Mouse (Mus musculus): ENCODE results near the gene Slc9a9.

The Slc9a9 gene

DNA sequence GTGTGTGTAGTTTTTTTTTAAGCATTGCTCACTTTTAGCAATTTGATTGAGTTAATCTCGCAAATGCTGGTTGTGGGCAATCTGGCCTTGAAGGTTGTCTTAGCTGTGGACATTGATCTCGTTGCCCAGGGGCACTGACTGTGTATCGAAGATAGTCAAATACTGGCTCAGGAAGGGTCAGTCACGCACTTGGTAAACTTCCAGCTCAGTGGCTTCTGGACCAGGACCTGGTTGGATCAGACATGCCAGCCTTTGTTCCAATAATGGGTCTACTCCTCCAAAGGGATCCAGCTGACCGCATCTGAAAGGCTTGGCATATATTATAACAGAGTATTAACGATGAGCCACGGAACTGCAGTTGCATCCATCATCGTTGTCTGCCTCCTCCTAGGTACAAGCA lies 489.2 kb downstream of the Slc9a9 start:
- DNase-seq (ENCODE audit: low spot score): no peak

DNA sequence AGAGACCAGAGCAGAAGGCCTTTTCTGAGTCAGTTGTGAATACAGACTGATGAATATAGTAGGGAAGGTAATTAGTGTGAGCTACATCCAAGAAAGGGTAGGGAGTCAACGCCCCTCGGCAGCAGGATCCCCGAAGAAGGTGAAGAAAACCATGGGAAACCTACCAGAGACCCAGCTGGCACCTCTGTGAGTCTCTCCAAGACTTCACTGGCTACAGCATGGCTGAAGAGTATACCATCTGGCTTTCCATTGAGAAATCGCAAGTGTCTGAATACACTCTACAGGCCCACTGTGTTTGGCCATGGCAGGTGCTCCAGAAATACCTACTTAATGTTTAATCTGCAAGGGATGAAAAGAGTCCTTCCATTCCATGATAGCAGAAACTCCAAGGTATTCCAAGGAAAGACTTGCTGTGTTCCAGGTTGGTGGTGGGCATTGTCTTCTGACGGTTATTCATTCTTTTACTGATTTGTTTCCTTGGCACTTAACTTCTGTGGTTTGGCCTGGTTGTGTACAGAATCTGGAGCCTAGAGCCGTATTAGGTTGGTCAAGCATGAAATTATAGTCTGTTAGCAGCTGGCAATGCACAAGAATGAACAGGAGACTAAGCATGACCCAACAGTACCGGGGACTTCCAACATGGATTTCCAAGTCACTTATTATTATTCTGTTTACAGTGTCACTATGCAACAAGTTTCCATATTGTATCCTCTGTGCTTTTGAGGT lies 491.0 kb downstream of the Slc9a9 start:
- no peak for DNase-seq (ENCODE audit: low spot score)

DNA sequence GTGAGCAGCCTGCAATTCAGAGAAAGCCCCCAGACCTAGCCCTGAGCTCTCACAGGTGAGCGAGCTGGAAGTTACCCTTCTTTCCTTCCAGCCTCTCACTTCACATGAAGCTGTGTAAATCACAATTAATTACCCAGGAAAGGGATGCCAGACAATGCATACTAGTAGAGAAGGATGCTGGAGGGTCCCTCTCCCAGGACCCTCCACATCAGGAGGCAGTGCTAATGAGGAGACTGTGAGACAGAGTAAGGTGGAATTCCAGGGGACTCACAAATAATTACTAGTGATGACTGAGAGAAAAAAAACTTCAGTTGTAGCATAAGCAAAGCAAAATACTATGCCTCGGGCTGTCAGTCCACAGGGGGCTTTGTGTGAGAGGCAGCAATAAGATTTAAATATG lies 492.0 kb downstream of the Slc9a9 start:
- no peak for DNase-seq (ENCODE audit: low spot score)

DNA sequence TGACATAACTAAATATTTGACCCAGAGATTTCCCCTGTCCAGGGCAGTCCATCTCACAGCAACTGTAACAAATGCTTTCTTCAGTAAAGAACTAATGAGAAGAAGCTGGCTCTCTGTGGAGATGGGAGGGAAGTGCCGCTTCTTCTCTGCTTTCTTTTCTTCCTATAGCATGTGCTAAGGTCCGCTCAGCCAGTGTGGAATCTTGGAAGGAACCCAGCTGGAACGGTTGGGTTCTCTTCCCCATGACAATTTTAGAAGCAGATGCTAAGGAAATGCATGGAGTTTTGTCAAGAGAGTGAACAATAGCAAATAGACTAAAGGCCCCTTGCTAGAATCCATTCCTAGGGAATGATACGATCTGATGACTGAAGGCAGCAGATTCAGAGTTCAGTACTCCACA lies 496.5 kb downstream of the Slc9a9 start:
- no peak for DNase-seq (ENCODE audit: low spot score)

DNA sequence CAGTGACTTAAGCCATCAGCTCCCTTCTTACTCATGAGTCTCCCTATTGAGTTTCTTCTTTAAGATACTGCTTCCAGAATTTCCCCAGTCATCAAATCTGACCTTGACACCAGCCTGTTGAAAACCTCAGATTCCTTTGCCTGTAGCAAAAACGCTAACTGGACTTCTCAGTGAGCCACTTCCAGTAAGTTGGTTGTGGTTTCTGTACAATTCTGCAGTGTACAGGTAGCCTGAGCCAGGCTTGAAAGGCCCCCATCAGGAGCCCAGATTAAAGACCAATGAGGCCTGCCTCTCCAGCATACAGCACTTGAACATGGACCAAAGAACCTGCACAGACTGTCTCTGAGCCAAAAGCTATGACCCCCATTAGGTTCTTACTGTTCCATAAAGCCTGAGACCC lies 498.1 kb downstream of the Slc9a9 start:
- no peak for DNase-seq (ENCODE audit: low spot score)

DNA sequence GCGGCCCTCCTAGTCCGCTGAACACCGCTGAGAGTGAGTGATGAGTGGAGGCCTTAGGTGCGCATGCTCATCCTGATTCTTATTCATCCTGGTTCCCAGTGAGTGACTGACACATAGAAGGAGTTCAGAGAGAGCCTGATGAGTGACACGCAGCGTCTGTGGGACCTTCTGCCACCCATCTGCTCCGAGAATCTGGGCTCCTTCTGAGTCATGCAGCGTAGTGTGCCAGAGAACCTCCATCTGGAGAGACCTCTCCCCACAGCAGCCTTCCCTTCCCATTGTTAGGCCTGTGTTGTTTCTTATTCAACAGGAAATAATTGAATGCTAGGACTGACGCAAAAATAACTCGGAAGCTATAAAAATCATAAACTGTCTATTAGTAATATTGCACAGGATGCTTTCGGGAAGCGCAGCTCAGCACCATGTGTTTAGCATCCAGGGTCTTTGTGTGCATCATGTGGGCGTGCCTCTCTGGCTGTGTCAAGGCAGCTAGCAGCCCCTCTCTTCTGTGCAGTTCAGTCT lies 498.8 kb downstream of the Slc9a9 start:
- no peak for DNase-seq (ENCODE audit: low spot score)

DNA sequence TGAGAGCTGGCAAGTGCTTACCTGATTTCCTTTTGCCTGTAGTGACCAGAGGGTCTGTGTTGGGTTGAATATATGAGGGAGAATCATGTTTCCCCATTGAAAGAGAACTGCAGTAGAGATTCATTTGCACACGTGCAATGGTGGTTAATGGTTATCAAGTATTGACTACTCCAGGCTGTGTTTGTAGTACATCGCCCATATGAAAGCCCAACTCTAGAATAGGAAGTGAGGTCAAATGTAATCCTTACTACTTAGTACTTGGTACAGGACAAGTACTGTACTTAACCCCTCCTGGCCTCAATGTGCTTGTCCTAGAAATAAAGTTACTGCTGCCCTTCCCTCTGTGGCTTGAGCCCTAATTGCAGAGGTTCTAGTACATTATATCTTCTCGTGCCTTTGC lies 508.5 kb downstream of the Slc9a9 start:
- DNase-seq (ENCODE audit: low spot score): no peak

DNA sequence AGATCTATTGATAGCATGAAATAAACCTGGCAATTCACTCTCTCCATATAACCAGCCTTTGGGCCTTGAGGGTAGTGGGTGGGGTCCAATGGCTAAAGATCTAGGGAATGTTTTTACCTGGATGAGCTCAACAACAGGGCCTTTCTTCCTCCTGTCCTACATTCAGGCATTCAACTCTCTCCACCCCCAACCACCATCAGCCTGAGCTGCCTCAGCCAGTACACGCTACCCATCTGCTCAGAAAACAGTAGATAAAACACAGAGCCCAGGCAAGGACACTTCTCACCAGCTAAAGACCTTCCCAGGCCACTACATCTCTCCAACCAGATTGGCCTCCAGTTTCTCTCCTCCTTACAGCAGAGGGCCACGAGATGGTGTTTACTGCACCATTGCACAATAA lies 510.3 kb downstream of the Slc9a9 start:
- DNase-seq (ENCODE audit: low spot score): no peak

DNA sequence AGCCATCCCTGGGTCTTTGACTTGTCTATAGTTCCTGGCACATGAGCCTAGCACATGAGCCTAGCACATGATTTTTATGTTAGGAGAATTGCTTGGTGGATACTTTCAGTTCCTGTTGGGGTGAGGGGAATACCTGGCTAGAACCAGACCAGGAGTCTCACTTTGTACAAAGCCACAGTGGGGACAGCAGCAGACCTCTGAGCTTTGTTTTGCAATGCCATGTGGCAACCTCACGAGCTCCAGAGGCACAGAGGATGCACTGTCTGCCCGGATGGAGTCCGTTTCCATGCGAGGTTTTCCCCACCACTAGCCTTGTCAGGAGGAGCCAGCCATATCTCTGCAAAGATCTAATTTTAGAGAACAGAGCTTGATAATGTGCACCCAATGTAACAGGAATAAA lies 510.9 kb downstream of the Slc9a9 start:
- DNase-seq (ENCODE audit: low spot score): no peak

DNA sequence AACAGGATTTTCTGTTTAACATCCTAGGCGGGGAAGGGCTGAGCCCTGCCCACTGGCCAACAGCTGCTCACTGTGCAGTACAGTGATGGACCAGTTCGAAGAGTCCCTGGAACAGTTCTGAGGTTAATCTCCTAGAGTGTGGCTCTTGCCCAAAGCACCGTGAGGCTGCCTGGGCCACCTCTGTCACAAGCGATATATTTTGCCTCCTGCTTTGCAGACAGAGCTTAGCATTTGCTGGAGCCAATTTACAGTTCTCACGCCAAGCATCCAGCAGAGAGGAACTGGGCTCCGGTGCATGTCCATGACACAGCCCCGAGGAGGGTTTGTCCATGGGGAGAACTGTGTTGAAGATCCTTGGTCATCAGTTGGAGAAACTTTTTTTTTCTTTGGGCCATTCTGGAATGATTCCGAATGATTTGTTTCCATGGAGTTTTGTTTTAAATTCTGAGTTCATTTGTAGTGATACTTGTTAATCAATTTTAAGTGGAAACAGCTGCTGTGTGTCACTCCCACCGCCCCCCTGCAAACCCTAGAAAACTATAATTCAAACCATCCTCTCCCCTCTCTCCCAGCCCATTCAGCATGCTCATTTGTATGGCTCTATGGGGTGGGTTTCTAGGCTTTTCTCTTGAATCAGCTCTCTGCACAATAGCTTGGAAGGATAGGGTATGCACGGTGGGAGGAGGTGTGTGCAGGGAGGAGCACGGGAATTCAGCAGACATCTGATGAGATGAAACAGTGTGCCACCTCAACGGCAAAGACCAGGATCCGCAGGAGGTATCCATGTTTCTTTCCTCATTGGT lies 511.7 kb downstream of the Slc9a9 start:
- DNase-seq (ENCODE audit: low spot score): no peak

DNA sequence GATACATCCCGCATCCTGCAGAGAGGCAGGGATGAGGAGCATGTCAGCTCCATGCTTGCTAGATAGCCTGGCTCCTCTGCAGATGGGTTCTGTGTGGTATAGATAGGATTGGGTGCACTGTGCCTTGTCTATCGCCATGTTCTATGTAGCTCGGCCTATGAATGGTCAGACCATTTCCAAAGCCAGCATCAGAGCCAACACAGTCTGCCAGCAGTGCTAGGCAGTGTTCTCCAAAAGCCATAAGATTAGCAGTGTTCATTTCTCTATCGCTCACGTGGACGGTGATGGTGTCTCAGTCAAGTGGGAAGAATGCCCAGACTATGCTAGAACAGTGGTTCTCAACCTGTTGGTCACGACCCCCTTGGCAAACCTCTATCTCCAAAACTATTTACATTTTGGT lies 512.6 kb downstream of the Slc9a9 start:
- DNase-seq (ENCODE audit: low spot score): no peak

DNA sequence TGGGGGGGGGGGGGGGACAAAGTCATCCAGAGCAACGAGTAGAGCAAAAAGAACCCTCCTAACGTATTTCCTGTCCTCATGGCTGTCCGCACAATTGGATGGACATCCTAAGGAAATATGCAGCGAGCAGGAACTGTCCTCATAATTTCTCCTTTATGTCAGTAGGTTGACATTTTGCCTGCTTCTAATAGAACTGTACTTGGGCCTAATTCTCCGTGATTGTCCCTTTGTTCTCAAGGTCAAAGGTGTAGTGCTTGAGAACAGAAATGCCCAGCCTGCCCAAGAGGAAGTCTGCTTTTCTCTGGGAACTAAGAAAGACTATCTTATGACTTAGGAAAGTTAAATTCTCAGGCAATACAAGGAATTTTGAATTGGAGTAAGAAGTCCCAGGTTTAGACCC lies 514.7 kb downstream of the Slc9a9 start:
- DNase-seq (ENCODE audit: low spot score): no peak

DNA sequence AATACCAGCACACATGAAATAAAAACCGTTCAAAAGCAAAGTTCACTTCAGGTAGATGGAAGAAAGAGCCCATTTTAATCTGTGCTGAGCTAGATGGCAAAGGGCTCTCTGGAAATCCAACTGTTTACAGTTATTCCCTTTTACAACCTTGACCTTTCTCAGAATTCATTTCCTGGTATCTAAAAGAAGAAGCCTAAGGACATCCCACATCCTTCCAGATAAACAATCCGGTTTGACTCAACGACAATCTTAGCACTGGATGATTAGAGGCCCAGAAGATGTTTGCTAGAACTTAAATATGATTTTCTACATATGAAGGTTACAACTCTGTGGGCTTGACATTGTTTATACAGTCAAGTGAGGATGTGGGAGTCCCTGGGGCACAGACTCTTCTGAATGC lies 516.1 kb downstream of the Slc9a9 start:
- no peak for DNase-seq (ENCODE audit: low spot score)

DNA sequence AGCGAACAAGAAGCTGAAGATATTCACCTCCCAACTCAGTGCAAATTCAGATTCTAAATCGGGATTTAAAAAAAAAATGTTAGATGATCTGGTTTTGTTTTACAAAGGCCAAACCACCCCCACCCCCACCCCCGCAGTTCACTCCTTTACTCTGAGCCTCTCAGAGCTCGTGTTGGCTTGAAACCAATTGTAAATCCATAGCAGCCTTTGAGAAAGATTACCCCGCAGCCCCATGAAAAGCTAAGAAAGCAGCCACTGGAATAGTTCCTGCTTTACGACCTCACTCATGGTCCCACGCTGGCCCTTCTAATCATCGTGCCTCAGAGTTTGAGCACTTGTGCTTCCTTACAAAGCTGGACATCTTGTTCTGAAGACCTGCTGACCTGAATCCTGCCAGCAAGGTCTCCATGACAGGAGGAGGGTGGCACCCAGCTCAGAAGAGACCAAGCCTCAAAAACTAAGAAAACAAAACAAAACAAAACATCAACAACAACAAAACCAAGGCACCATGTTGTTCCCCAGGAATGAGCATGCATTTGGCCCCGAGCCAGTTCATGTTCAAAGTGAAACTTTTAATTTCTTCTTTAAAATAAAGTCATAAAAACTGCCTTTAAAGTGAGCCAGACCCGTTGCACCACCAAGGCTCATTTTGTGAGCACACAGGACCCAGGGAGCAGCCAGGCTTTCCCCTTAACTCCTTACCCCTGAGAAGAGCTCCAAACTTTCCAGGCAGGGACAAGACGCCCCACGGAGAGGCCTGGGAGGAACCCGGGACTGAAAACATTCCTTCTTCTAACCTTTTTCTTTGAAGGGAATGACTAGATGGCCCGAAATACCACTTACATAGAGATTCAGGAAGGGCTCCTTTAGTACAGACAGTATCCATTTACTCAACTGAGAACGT lies 516.9 kb downstream of the Slc9a9 start:
- DNase-seq (ENCODE audit: low spot score): no peak

DNA sequence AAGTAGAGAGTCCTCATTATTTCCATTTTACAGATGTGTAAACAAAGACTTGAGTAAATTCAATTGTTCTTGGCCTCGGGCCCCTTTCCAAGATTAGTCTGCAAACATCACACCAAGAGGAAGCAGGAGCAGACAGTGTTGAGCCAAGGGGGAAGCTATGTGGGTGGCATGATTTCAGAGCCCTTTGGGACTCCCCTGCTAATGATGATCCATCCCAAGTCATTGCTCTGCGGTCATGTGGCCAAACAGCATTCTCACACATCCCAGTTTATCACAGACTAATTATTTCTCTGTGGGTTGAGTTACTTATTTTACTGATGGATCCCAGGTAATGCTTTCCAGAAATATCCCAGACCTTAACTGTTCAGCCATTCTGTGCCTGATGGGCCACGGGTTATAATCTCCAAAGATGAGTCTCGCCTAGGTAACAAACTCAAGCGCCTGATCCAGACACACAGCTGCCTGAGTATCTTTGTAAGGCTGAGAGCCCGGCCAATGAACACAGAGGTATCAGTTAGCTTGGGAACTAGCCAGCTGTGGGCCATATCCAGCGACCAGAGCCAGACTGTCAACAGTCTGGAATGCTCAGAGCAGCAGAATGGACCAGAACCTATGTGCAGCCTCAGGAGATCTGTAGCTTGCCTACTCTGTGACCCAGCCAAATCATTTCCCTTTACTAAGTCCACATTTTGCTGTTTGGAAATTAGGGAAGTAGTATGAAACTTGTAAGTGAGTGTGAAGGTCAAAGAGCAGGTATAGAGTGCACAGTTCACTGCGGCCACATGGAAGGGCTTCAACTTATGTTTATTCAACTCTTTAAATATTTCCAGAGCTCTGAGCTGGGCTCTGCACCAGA lies 518.9 kb downstream of the Slc9a9 start:
- DNase-seq (ENCODE audit: low spot score): no peak

DNA sequence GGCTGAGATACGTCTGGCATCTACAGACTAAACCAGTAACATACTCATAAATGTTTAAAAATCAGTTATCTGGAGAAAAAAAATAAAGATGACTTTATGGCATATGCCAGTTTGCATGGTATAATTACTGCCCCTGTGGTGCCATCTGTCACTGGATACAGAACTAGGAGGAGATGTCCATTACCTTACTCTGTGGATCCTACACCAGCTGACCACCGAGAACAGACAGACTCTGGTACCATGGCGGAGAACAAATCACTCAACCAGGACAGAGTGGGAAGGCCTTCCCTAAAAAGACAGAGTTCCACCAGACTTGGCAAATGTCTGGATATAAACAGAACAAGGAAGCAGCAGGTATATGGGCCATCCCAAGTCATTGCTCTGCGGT lies 519.5 kb downstream of the Slc9a9 start:
- no peak for DNase-seq (ENCODE audit: low spot score)

DNA sequence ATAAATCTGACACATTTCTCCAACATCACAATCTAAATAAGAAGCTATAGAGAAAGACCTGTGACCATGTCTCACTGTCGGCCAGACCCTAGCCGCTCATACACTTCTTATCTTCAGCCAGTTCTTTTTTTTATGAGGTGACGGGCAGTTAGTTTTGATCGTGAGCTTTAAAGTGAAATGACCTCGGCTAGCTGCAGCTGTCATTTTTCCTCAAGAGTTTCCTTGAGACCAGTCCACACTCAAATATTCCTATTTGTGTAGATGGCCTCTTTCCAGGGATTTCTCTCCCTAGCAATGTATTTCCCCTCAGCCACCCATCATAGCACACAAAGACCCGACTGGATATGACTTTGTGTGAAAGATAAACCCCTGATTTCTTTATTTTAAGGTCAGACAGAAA lies 521.7 kb downstream of the Slc9a9 start:
- DNase-seq (ENCODE audit: low spot score): no peak

DNA sequence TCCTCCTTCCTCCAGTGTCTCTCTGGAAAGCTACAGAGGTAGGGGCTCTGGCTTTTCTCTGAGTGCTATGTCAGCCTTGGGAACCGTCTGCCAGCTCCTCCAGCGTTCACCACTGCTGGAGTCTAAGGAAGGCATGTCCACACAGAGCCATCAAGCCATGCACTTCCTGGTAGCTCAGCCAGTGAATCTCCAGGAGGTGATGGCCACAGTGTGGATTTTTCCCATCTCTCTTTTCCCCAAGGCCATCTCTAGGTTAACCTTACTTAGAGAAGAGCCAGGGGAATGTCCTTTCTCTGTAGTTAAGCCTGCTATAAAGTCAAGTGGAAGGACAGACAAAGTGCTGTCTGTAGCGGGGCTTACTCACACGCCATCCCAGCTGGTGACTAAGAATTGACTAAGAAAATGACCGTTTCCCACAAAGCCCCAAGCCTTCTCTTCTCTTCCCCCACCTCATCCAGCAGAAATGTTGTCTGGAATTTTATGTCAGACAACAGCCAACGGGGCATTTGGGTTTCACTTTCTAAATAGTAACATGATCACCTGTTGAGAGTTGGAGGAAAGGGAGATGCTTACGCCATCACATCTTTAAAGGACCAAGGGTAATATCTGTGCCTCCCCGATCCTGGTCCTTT lies 523.3 kb downstream of the Slc9a9 start:
- no peak for DNase-seq (ENCODE audit: low spot score)

DNA sequence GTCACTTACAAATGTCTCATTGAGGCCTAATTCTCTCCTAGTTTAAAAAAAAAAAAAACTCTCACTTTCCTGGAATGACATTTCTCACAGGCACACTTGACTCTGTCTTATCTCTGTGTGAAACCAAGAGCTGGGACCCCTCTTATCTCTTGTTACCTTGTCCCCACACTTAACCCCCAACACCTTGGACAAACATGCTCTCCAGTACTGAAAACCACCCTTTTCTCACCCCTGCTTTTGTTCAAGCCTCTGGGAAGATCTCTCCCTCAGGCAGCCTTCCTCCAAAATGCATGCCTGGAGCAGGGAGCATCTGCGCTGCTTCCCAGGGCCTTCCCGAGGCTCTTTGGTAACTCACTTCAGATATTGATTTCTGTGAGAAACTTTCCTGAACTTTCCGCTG lies 524.0 kb downstream of the Slc9a9 start:
- no peak for DNase-seq (ENCODE audit: low spot score)

DNA sequence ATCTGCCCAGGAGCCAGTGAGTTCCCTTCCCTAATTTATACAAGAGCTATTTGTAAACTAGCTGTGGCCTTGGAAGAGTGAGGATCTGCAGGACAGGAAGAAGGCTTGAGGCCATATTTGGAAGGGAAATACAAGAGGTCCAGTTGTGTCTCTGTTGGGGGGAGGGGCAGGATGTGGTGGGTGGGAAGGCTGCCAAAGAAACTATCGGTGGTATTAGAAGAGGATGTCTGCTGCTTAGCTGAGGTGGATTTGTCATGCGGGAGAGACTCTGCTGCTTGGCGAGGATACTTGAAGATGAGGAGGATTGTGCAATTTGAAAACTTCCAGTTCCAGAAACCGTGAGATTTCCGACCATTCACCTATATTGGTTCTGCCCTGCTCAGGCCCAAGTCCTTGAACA lies 524.4 kb downstream of the Slc9a9 start:
- DNase-seq (ENCODE audit: low spot score): peak; percentile 5

DNA sequence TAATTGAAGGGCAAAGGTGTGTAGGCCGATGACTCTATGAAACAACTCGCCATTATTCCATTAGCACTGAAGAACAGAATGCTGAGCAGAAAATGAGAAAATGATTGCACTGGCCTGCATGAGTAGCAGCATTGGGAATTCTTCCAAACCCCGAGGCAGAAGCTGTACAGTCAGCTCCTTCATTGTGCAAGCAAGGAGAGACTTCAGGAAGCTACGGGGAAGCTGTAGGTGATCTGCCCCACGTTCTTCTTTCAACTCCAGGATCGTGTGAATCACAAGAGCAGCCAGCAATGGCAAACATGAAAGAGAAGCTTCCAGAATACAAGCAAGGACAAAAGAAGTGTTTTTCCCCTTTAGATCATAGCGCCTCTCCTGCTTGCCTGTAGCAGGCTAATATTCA lies 538.0 kb downstream of the Slc9a9 start:
- DNase-seq (ENCODE audit: low spot score): no peak

Data from T-cell, adult 2 months (primary cell).